Mouse (Mus musculus): ENCODE data around the gene Plppr5.

Gene Plppr5

DNA sequence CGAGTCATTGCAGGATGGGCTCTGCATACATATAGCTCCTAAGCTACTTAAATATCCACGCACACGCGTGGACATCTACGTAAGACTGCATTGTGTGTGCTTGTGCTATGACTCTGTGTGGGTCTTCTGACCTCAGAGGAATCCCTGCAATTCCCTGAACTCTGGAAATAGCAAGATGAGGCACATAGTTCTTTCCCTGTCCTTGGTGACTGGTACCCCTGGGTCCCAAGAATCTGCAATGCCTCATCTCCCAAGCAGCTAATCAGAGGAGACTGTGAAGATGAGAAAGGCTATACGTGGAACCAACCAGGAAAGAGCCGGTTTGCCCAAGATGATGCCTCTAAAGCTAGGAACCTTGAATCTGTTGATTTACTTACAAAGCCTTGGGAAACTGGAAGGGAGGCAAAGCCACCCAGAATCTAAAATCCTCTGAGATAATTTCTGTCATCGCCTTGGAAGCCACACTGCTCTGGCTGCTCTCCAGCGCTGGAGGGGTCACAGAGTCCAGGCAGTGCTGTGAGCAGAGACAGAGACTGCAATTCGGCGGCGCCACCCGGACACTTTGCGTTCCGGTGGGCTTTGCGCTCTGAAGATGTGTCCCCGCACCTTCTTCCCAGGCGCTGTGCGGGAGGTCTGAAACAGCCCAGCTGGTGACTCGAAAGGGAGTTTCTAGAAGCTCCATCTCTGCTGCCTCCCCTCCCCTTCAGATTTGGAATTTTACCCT lies at the start of gene Plppr5:
Gene Plppr5 (plus strand): TSS at position 308 of the 724 bp plus-strand sequence.
- DNase-seq (ENCODE audit: low read depth, low spot score), result no peak

- DNase-seq (ENCODE audit: low read depth, low spot score), result no peak
These were observed 24.7 kb upstream of the Plppr5 start for GRCm38 (mm10) chr3:117549899-117550298.

GRCm38 (mm10) chr3:117550526-117550925 lies 24.1 kb upstream of the Plppr5 start:
- no peak for DNase-seq (ENCODE audit: low read depth, low spot score)

DNA sequence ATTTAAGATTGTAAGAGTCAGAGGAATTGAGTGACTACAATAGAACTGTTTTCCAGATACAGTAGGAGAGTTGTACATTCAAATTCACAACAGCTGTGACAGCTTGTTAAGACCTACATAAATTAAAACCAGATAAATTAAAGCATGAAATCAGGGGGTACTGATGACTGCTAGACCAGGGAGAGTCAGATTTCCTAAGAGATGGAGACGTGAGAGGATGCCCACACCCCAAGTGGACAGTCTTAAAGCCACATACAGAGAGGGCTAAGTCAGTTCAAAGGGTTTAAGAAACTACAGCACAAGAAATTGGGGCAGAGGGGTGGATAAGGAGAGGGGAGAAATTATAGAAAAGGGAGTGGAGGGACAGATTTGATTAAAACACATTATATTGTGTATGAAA lies 17.7 kb upstream of the Plppr5 start:
- no peak for DNase-seq (ENCODE audit: low read depth, low spot score)

- no peak for DNase-seq (ENCODE audit: low read depth, low spot score)
These were observed 754 bp downstream of the Plppr5 start for GRCm38 (mm10) chr3:117575253-117575927.

DNA sequence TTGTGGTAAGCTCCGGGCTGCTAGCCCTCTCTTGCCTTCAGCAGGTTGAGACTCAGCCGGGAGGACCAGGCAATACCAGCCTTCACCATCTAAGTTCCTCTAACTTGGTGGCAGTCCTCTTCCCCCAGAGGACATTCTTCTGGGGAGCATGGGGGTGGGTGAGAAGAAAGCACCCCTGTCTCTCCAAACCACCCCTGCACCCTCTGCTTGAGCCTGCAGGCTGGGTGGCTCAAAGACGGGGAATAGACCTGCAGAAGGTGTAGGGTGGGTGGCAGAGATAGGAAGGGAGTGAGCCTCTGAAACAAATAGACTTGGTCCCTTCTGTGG lies 1.3 kb downstream of the Plppr5 start:
- no peak for DNase-seq (ENCODE audit: low read depth, low spot score)

DNA sequence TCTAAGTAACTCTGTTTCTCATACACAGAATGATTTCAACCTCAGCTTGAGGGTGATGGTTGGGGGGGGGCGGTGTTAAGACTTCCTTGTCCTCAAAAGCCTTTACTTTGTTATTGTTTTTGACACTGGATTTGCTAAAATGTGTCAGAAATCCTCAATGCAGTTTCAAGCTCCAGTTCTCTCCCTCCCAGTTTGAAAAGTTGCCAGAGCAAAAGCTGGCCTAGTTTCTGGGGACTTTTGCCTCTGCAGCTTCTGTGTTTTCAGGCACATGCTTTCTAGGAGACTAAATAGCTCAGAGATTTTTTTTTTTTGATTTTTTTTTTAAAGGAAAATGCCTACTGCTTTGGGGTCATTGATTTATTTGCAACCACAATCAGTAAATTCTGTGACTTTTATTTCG lies 2.7 kb downstream of the Plppr5 start:
- DNase-seq (ENCODE audit: low read depth, low spot score), result no peak

GRCm38 (mm10) chr3:117582628-117583027 lies 8.0 kb downstream of the Plppr5 start:
- DNase-seq (ENCODE audit: low read depth, low spot score), result no peak

DNA sequence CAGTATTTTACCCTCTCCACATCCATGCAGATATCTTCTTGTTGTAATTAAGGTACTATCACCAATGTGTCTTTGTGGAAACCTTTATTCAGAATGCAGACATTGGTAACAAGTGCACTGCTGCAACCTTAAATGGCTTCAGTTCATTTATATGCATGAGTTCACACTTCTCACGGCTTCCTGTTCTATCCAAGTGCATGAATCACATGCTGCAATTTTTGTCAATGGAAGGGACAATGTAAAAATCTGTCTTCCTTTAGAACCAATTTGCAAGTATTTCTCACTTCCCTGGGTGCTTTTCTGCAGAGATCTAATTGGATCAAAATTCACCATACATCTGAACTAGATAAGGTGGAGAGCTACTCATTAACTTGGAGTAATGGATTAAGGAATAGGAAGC lies 27.8 kb downstream of the Plppr5 start:
- DNase-seq (ENCODE audit: low read depth, low spot score), result no peak

GRCm38 (mm10) chr3:117603458-117603857 lies 28.8 kb downstream of the Plppr5 start:
- DNase-seq (ENCODE audit: low read depth, low spot score), result no peak

DNA sequence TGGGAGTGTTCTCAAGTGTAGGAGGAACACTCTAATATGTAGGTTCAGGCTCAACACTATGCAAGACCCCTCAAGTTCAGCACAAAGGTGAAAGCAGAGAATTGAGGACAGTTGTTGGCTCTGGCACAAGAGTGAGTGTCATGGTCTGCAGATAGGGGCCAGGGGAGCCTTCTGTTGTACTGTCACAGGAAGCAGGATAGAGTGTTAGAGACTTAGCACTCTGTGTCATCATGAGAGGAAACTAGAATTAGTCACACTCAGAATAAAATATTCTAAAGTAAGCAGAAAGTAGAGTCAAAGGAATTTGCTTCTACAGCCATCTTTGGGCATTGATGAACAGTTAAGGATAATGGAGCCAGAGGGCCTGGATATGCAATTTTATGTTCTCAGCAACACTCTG lies 31.7 kb downstream of the Plppr5 start:
- no peak for DNase-seq (ENCODE audit: low read depth, low spot score)

- DNase-seq (ENCODE audit: low read depth, low spot score), result no peak
These were observed 36.8 kb downstream of the Plppr5 start for GRCm38 (mm10) chr3:117611453-117611852.

DNA sequence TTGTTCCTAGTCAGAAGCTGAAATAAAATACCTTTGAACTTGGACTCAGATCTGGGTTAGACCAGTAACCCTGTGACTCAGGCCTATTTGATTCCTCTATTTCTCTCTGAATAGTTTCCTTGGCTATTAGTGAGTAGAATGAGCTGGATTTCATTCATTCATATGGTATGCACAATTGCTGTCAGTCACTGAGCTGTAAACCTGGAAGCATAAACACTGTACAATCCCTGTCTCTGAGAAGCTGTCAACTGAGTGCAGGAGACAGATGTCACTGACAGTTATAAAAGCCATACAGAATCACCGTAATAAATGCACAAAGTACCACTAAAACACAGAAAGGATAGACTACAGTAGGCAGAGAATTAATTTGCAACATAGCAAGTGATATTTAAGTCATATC lies 40.2 kb downstream of the Plppr5 start:
- no peak for DNase-seq (ENCODE audit: low read depth, low spot score)

- DNase-seq (ENCODE audit: low read depth, low spot score), result no peak
These were observed 50.8 kb downstream of the Plppr5 start for GRCm38 (mm10) chr3:117625257-117626001.

DNA sequence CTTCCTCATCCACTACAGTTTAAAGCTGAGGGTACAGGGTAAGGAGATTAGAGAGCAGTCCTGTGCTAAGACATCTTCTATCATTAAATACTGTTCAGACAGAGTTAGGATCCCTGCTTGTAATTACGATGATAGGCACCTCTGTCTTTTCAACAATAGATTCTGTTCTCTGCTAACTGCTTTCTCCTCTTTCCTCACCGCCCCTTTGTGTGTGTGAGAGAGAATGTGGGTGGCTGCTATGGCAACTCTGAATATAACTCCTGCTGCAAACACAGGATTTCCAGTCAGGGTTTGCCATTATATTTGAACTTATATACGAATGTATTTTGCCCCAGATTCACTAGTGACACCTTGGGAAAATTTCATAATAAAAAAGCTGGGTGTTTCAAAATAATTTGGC lies 54.2 kb downstream of the Plppr5 start:
- DNase-seq (ENCODE audit: low read depth, low spot score), result no peak

DNA sequence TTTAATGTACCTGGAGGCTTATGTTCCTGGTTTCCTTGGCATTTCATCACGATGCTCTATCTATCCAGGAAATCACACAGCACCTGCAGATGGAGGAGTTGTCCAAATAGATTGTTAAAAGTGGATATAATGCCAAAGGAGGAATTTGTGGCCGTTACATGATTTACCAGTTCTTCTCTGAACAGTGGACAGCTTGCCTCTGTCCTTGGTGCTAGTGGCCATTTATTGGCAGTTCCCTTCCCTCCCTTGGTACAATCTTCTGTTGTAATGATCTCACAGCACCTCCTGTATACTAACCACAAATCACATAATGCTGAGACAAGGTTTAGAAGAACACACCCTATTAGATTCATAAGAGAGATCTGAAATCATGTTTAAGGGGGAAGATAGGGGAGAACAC lies 55.7 kb downstream of the Plppr5 start:
- no peak for DNase-seq (ENCODE audit: low read depth, low spot score)

DNA sequence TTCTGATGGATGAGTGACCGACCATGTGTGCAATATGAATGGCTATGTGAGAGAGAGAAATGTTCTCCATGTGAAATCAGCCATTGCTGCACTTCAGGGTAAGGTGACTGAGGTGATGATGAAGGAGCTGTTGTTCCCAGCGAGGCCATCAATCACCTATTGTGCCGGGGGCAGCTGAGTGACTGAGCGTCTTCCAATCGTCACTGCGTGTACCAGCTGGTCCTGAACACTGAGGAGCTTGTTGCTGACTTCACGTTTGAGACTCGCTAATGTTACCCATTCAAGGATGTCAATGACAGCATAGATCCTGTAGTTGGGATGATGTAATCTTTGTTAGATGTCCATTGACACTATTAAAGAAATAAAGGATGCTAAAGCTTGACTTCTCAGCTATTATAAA lies 74.0 kb downstream of the Plppr5 start:
- DNase-seq (ENCODE audit: low read depth, low spot score), result no peak

- DNase-seq (ENCODE audit: low read depth, low spot score), result no peak
These were observed 89.7 kb downstream of the Plppr5 start for GRCm38 (mm10) chr3:117664316-117664715.

- DNase-seq (ENCODE audit: low read depth, low spot score), result no peak
These were observed 104.6 kb downstream of the Plppr5 start for GRCm38 (mm10) chr3:117679189-117679588.

DNA sequence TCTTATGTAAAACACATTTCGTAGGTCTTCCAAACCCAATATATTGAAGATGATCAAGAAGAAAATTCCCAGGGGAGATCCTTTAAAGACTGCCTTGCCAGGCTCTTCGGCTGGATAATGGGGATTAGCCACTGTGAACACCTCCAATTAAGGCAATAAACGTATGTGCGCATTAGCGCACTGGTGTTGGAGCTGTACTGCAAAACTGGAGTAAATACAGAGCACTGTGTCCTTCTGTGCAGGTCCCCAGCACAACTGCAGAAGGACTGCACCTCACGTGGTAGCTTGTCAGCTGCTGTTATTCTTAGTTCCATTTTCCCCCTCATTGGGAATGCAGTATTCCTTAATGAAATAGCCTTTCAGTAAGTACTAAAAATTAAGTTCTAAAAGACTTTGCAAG lies 110.0 kb downstream of the Plppr5 start:
- DNase-seq (ENCODE audit: low read depth, low spot score), result no peak

DNA sequence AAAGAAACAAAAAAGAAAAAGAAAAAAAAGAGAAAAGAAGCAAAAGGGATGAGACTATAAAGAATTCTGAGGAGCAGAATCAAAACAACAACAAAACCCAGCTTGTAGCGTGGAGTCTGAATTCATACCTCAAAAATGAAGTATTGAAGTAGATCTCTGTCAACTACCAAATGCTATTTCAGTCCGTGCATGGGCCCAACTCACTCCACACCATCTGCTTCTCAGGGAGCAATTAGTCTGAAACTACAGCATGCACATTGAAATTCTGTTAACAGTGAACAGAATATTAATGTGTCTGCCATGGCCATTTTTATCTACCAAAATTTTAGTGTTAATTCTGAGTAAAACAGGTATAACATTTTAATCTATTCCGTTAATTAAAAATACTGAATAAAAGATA lies 111.4 kb downstream of the Plppr5 start:
- DNase-seq (ENCODE audit: low read depth, low spot score), result no peak

DNA sequence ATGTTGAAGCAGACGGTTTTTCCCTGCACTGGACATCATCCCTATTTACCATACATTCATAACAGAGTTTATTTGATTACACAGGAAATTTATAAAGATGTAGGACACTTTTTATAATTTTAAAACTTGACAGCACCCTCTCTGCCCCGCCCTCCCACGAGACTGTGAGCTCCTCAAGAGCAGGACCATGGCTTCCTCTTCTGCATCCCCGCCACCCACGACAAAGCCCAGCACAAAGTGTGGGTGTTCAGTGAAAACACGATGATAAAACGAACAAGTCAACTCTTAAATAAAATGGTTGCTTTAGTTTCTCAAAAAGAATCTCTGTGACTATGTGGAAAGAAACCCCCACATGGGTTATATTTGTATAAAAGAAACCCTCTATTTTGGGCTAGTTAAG lies 112.0 kb downstream of the Plppr5 start:
- DNase-seq (ENCODE audit: low read depth, low spot score), result no peak

GRCm38 (mm10) chr3:117694736-117695135 lies 120.1 kb downstream of the Plppr5 start:
- no peak for DNase-seq (ENCODE audit: low read depth, low spot score)
